Mouse (Mus musculus) lung, postnatal 25 days (tissue): ENCODE data around the gene Tmem203.

ENCODE experiments used
- DNase-seq: peaks from one replicate; pipeline ENCODE4 v3.0.0; 2022; ENCODE audit warnings: low spot score

Gene Tmem203

DNA sequence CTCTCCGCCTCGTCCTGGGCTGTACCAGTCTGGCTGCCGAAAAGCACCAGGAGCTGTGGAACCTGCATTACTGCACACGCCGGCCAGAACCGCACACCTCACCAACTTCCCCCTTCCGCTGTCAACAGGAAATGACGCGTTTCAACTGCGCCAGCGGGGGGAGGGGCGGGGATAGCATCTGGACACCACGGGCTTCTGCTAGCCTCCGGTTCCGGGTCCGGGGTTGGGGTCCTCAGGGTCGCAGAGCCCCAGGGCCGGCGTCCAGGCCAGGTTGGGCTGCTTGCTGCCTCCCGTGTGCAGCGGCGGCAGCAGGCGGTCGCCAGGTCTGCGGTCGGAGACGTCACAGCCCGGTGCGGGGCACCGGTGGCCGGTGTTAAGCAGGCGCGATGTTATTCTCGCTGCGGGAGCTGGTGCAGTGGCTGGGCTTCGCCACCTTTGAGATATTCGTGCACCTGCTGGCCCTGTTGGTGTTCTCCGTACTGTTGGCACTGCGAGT lies at the start of gene Tmem203:
Gene Tmem203, plus strand, starts transcription at position 156 of the 496 bp plus-strand sequence.
- DNase-seq = peak; percentile 89

DNA sequence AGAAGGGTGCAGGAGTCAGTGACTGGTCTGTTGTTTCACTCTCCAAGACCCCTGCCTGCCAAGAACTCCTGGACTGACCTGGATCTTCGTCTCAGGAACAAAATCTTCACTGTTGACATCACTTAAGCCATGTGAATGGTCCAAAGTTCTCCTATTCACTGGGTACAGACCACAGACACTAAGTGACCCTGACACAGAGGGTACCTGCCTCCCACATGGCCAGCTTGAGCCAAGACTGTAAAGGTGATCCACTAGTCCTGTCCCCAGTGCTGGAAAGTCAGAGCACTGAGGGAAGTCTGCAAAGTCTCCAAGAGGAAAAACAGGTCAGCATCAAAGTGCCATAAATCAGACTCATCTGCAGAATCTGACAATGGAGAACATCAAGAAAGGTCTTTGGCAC lies 47.6 kb upstream of the Tmem203 start:
- DNase-seq = no peak

DNA sequence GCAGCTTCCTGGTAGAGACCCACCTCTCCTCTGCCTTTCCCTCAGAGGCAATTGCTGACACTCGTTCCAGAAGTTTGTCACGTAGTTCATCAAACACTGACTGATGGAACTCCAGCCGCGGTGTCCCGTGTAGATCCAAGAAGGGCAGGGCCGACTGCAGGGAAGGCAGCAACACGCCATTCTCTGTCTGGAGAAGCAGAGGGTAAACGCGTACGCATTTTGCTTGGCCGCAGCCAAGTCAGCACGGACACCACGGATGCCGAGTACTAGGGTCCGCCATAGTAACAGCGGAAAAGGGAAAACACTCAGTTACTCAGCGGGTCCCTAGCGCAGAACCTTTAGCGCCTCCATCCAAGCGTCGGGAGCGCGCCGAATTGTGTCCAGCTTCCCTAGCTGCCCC lies 44.6 kb upstream of the Tmem203 start:
- DNase-seq = no peak

DNA sequence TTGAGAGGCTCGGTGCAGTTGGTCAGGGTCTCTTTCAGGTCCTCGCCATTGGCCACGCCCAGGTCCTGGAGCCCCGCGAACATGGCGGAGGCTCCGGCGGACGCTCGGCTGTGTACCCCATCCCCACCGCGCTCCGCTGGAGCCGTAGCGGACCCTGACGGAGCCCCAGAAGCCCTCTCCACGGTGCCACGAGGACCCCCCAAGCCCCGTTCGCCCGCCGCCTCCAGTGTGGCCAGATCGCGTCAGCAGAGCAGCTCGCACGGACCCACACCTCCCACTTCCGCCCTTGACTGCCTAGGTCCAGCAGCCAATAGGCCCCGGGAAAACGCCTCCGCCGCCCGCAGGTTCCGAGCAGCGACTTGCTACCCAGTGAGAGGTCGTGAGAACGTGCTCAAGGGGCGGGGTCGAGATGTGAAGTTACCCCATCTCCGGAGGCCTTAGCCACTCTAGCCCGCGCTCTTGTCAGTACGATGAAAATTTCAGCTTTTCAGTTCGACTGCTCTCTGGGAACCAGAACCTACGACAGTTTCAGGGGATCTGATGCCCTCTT lies 44.0 kb upstream of the Tmem203 start, which contains the start of gene Nelfb:
Gene Nelfb, minus strand, starts transcription at position 369 of the 550 bp plus-strand sequence.
- DNase-seq = peak; percentile 92

DNA sequence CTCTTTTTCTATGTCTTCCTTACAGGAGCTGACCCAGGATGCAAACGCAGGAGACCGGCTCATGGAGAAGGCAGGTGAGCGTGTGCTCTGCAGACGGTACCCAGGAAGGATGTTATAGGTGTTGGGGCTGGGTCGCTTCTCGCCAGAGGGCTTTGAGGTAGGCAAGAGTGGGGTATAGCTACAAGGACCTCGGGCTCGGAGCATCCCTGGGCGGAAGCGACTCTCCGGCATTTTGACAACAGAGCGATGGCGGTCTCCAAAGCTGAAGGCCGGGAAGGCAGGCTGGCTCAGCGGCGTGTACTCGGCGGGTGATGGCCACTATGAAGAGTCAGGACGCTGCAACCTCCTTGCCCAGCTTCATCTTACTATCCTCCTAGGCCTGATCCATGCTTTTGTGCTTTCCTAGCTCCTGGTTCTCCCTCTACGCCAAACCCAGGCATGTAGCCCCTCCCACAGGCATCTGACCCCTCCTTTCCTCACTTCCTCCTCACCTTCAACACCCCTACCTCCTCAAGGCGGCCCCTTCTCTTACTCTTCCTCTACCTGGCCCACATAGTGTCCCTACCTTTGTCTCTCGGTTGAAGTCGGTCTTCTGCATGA lies 41.9 kb upstream of the Tmem203 start:
- DNase-seq = no peak

DNA sequence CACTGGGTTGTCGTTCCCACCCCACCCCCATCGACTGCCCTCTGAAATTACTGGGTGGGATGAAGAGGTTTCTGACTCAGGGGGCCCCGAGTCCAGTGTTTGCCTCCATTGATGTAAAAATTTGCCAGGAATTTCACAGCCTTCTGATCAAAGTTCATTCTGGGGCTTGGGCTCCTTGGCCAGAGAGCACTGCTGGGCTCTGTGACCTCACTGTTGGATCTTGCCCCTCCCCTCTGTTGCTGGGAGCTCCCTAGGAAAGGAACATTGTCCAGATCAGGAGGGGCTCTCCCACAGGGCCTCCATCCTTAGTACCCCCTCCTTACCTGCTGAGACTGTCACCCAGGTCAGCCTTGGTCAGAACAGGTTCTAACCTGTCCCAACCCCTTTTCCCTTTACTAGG lies 40.8 kb upstream of the Tmem203 start, which contains the start of gene Stpg3:
Gene Stpg3, minus strand, starts transcription at position 194 of the 400 bp plus-strand sequence.
- no peak for DNase-seq

DNA sequence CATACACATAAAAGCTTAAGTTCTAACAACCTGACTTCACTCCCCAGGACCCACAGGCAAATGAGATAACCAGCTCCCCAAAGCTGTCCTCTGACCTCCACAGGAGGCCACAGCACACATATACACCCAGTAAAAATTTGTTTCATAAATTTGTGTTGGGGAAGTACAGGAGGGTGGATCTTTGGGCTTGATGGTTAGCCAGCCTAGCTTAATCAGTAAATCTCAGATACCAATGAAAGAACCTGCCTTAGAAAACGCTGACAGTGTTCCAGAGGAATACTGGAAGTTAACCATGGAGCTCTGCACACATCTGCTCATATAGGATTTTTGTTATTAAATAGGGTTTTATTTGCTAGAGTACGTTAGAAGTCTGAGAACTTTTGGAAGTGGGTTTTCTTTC lies 37.6 kb upstream of the Tmem203 start:
- no peak for DNase-seq

DNA sequence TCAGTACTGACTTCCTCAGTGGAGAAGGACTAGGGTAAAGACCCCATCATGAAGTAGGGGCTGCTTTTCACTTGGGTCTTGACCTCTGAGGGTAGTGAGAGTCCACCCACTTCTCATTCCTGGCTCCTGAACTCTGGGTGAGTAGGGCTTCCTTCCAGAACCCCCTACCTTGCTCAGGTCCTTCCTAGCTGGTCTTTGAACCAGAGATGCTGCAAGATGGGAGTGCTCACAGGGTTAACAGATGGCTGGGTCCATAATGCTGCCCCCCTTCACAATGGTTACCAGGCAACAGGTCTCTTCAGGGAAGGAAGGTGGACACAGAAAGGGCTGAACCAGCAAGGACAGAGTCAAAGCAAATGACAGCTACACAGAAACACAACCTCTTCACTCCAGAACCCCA lies 36.8 kb upstream of the Tmem203 start, which contains the start of gene Fam166a:
Gene Fam166a, plus strand, starts transcription at position 301 of the 400 bp plus-strand sequence.
- no peak for DNase-seq

DNA sequence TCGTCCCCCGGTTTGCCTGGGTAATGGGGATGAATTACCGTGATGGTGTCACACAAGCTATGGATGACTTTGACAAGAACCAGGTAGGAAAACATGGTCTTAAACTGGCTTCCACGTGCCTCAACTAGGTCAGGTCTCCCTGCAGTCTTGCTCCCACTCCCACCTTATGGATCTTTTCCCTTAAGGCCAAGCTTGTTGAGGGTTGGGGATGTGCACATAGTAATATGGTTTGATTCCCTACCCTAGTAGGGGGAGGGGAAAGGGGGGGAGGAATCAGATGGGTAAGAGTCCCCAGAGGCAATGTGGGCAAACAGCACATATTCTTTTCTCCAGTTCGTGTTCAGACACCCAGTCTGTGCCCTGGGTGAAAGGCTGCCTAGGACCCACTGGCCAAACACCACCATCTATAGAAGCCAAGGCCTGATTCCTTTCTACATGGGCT lies 33.9 kb upstream of the Tmem203 start:
- DNase-seq = no peak

DNA sequence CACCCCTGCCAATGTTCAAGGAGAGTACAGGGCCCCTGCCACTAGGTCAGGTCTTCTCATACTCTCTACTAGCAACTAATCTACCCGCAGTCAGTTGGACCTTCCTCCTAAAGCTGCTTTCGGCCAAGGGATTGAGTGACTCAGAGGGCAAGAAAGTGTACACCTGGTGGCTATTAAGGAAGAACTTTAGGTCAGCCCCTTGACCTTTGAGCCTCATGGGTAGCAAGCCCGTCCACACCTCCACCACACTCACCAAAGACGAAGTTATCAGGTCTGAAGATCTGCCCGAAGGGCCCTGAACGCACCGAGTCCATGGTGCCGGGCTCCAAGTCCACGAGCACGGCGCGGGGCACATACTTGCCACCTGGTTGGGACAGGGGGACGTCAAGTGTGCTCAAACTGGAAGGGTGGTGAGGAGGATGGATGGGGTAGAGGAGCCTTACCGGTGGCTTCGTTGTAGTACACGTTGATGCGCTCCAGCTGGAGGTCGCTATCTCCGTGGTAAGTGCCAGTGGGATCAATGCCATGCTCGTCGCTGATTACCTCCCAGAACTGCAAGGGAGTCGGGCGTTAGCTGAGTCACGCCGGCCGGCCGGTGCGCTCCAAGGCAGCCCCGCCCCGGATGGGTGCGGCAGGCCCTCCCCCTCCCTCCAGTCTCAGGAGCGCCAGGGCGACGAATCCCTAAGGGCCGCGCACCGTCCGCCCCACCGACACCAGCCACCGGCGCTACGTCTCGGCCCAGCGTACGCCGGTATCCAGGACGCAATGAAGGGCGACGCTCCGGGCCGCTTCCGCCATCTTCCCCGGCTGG lies 31.4 kb upstream of the Tmem203 start:
- DNase-seq = peak; percentile 87

DNA sequence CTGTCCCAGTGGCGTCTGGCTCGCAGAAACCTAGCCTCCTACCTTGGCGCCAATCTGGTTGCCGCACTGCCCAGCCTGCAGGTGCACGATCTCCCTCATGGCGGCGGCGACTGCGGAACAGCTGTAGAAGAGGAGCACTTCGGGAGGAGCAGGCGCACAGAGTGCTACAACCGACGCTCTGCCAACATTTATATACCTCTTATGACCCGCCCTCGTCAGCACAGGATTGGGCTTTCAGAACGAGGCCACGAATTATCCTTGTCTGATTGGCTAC lies 30.8 kb upstream of the Tmem203 start, which contains the start of gene Tubb4b:
Gene Tubb4b, minus strand, starts transcription at position 211 of the 274 bp plus-strand sequence.
- no peak for DNase-seq

DNA sequence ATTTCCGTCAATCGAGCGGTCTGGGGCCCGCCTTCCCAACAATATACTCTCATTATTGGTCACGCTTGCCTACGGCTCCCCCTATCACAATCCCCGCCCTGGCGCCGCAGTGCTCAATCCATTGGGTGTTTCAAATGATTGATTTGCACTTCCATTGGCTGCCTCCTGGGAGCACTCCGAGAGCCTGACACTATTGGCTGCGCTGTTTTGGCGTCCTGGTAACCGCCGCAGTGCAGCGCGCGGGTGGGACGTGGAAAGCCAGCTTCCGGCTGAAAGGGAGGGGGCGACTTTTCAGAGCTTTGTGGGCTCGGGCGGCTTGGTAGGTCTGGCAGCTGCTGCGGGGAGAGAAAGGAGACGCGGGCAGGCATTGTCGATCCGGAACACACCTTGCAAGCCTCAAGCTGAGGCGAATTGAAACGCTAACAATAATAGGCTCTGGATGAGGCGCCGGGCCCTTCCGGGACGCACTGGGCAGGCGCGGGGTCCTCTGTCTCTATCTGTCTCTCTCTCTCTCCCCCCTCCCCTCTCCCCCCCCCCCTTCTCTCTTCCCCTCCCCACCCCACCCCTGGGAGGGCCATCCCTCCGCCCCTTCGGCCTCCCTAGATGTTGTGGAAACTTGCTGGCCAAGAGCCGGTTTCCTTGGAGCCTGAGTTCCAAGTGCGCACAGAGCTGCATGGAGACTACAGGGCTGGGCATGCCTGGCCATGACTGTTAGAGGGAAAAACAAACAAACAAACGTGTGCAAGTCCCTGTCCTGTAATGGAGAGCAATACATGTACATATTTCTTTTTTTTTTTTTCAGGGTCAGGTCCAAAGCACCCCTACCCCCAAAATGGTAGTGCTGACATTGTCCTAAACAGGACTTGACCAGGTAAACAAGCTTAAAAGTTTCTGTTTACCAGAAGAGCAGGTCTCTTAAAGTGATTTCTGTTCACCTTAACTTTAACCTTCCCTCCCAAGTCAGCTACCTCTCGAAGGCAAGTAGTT lies 30.2 kb upstream of the Tmem203 start:
- peak; percentile 100 for DNase-seq

DNA sequence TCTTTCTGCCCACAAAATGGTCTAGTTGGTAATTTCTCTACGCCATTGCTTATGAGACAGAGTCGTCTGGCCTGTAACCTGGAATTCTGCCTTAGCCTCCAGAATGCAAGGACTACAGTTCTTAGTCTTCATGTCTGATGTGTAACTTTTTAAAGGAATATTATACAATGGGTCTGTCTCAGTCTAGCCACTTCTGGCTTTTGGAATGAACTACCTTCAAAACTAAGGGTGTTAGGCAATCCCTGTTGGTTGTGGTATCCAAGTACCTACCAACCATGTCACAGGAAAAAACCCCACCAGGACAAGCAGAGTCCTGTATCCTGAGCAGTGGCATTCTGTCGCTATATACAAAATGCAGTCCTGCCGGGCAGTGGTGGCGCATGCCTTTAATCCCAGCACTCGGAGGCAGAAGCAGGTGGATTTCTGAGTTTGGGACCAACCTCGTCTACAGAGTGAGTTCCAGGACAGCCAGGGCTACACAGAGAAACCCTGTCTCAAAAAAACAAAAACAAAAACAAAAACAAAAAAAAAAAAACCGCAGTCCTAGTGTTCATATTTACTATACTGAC lies 29.3 kb upstream of the Tmem203 start:
- DNase-seq = no peak

DNA sequence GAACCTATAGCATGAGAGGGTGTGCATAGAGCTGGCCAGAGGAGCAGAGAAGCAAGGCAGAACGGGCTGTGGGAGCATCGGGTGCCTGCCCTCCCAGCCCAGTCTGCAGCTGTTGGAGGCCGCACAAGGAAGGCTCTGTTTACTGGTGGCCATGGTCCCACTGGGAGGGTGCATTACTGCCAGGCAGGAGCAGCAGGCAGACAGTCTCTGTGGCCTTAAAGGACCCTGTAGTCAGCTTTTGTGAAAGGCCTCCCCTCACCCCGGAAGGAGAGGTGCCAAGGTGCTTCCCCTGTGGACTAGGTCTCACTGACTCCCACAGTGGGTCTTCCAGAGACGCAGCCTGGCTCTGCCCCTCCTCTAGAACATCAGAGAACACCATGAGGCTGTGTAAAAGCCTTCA lies 28.4 kb upstream of the Tmem203 start:
- no peak for DNase-seq

DNA sequence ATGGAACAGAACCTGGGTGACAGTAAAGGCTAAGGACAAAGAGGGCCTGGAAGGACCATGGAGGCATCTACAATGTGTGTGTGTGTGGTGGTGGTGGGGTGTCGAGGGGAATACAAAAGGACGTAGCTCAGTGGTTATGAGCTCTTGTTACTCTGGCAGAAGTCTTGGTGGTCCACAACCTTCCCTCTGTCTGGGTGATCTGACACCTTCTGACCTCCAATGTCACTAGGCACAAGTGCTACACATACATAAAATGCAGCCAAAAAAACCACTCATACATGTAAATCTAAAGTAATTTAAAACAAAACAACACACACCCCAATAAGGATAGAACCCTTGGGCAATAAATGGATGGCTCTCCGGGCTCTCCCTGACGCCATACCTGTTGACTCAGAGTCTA lies 27.8 kb upstream of the Tmem203 start:
- no peak for DNase-seq

DNA sequence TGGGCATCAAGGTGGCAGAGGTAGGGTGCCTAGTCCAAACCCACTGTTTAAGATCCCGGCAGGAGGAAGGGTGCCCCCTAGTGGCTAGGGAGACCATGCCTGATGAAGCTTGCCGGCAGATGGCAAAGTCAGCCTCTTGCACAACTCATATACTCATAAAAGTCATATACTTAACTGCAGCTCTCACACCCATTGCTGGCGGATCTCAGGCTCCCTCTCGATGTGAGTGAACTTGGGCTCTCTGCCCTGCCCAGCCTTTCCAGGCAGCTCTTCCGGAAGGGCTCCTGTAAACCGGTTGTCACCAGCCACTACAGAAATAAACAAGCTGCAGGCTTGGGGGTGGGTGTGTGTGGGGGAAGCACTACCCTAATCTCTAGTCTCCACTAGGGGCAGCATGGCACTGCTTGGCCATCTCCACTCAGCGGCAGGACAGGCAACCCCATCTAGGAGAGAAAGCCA lies 26.8 kb upstream of the Tmem203 start:
- DNase-seq = peak; percentile 95

DNA sequence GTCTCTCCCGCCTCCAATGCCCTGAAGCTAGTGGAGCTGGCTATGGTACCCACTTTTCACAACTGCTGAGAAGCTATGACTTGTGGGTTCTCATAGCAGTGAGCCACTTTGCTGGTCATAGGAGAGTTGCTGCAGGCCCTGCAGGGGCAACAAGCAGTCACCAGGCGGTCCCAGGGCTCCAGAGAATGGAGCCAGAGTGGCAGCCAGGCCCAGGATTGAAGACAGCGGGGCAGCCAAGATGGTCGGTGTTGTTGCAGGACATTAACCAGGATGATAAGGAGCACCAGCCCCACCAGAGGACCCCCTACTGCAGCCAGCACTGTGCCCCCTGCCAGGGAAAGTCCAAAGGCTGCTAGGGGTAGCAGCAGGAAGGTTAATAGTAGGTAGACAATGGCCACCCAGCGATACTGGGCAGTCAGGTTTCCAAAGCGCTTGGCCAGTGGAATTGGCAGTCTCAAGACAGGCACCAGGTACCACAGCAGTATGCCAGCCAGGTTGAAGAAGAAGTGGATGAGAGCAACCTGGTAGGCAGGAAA lies 26.2 kb upstream of the Tmem203 start:
- DNase-seq = no peak

DNA sequence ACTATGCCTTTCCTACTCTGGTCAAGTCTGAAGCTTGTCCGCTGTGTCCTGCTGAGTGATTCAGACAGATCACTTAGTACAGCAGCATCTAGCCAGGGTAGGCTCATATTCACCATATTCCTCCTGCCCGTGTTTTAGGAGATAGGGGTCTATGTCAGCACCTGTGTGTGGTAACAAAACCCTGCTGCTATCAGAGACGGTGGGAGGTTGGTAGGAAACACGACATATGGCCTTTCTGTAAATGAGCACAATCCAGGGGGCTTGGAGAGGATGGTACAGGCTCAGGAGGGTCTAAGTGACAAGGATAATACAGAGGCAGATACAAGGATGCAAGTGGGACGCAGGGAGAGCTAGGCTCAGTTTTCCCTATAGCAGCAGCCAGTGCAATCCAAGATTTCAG lies 25.7 kb upstream of the Tmem203 start:
- no peak for DNase-seq

DNA sequence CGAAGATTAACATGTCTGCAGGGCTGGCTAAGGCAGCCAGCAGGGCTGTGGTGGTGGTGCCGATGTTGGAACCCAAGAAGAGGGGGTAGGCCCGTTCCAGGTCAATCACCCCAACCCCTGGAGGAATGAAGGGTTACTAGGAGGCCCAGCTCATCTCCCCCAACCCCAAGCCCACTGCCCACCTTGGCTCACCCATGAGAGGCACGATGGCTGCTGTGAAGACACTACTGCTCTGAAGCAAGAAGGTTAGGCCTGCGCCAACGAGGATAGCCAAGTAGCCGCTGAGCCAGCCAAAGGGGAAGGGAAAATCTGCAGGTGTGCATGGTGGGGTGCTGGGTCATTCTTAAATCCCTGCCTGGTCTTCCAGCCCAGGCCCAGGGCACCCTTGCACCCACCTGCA lies 24.7 kb upstream of the Tmem203 start:
- DNase-seq = no peak

DNA sequence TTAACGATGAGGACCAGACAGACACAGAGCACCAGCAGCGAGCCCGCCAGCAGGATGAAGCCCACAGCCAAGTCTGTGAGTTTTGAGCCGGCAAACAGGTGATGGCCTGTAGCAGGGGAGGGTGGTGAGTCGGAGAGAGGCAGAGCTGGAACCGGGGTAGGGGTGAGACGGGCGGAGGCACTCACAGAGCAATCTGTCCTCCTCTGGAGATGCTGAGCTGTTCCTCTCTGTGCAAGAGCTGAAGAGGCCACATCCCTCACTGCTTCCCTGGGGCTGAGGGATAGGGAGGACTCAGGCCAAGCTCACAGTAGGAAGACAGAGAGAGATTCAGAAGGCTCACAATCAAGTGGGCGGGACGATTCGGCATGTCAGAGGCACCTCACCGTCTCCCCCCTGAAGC lies 24.2 kb upstream of the Tmem203 start:
- no peak for DNase-seq

DNA sequence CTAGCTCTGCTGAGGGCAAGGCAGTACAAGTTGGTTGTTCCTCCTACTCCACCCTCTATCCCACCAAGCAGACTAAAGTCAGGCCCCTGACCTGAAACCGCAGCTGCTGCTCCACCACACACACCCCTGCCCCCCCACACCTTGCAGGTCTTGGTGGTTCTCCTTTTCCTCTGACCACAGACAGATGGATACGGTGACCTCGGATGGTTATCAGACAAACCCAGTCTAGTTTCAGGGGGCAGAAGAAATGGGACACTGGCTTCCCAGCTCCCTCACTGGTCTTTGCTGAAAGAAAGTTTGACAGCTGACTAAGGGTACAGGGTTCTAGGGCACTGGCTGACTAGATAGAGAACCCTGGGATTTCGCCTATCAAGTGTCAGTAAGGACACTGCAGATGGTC lies 21.8 kb upstream of the Tmem203 start:
- DNase-seq = no peak
